Mouse (Mus musculus): ENCODE data around the gene Ak6. TPM values are rescaled to one million over a fixed set of nuclear protein-coding genes. Genes with fewer than 3 reads are reported as not detected.

The Ak6 gene
- polyA plus RNA-seq, 1 experiment = 93.3 TPM

DNA sequence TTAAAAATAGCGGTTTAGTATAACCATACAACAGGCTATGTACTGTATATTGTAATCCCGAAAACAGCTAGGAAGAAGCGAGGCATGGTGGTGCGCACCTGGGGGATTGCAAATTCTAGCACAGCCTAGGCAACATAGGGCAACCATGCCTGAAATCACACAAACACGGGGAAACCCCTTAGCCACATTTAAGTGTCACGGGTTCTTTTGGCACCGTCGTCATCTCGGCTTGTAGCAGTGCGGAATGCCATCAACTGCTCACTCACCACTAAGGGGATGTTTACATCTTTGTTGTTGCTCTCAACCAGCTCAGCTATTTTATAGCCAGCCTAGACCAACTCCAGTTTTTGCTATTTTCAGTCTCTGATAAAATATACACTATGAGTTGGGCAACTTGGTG lies 48.1 kb downstream of the Ak6 start:
- Histone ChIP-seq H3K4me3 (ENCODE audit: insufficient read depth, low read length) (no peak overlapping the region), H3K27ac (ENCODE audit: insufficient read depth, low read depth, low read length) (no peak overlapping the region), H3K4me1 (ENCODE audit: control insufficient read depth, insufficient read depth, low read length) (peaks cover 9% of the 10 kb centered on the region)
- TF ChIP-seq CTCF (IDR thresholded peaks at IDR 0.05; ENCODE audit: low read depth, low read length) (no peak), POLR2A (IDR thresholded peaks at IDR 0.05; ENCODE audit: borderline replicate concordance, low read depth, low read length) (no peak)

DNA sequence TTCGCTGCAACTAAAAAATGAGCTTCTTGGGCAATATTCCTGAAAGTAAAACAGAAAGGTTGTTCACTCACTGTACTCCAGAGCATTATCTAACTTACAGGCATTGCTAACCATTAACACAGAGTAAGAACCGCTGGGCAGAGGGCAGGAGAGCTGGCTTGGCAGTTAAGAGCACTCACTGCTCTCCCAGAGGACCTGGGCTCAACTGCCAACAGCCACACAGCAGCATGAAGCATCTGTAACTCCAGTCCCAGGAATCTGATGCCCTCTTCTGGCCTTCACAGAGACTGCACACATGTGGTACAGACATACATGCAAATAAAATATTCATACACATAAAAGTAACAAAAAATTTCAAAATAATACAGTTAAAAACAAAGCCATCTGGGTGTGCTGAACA lies 52.7 kb downstream of the Ak6 start:
- no peak for TF ChIP-seq POLR2A (IDR thresholded peaks at IDR 0.05; ENCODE audit: borderline replicate concordance, low read depth, low read length)
- 0 out of 2 replicates have a peak, but pooled peaks have one; percentile 17 for TF ChIP-seq CTCF (IDR thresholded peaks at IDR 0.05; ENCODE audit: low read depth, low read length)
- Histone ChIP-seq H3K4me3 (ENCODE audit: insufficient read depth, low read length) (no peak overlapping the region), H3K4me1 (ENCODE audit: control insufficient read depth, insufficient read depth, low read length) (no peaks in the 10 kb centered on the region), H3K27ac (ENCODE audit: insufficient read depth, low read depth, low read length) (no peak overlapping the region)

DNA sequence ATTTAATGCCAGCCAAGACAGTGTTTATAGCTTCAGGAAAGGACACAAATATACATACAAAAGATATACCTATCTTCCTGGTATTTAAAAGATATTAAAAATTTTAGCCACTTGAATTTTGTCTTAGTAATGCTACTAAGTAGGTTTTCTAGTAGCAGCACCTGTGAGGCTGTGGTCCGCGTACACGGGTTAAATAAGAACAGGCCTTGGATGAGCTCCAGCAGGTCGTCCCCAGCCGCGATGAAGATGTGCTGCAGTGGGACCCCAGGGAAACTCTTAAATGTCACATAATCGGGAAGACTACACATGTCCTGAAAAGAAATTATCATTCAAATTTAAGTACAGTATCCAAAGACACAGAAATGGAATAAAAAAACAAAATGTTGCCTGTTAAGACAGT lies 55.4 kb downstream of the Ak6 start:
- H3K4me1 ChIP-seq (ENCODE audit: control insufficient read depth, insufficient read depth, low read length) = no peaks in the 10 kb centered on the region
- H3K4me3 ChIP-seq (ENCODE audit: insufficient read depth, low read length) = no peak overlapping the region
- no peak overlapping the region for H3K27ac ChIP-seq (ENCODE audit: insufficient read depth, low read depth, low read length)
- TF ChIP-seq POLR2A (IDR thresholded peaks at IDR 0.05; ENCODE audit: borderline replicate concordance, low read depth, low read length) (no peak), CTCF (IDR thresholded peaks at IDR 0.05; ENCODE audit: low read depth, low read length) (no peak)

DNA sequence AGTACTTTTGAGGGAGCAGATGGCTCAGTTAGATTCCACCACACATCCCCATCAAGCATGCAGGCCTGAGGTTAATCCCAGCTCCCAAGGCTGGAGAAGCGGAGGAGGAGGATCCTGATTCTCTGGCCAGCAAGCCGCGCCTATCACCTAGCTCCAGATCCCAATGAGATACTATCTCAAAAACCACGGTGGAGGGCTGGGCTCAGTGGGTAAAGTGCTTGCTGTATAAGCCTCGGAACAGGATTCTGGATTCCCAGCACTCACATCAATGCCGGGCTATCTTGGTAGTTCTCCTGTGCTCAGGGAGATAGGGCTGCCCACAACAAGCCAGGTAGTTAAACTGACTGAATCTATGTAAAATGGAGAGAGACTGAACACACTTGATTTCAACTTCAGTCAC lies 64.7 kb downstream of the Ak6 start:
- Histone ChIP-seq H3K27ac (ENCODE audit: insufficient read depth, low read depth, low read length) (no peak overlapping the region), H3K4me1 (ENCODE audit: control insufficient read depth, insufficient read depth, low read length) (peaks cover 5% of the 10 kb centered on the region), H3K4me3 (ENCODE audit: insufficient read depth, low read length) (no peak overlapping the region)
- no peak for TF ChIP-seq CTCF (IDR thresholded peaks at IDR 0.05; ENCODE audit: low read depth, low read length)
- TF ChIP-seq POLR2A (IDR thresholded peaks at IDR 0.05; ENCODE audit: borderline replicate concordance, low read depth, low read length) = no peak

Other genes starting within 250 kb of the Ak6 start
- gene Naip1, start 198.1 kb upstream of the Ak6 start, polyA plus RNA-seq (2012; ENCODE audit: insufficient read depth, insufficient read length, missing spikeins) = 0.25 and 0.27 TPM in 2 replicates
- 17.7 and 23.6 TPM in 2 replicates for gene Gtf2h2, start 158.4 kb upstream of the Ak6 start, polyA plus RNA-seq (2012; ENCODE audit: insufficient read depth, insufficient read length, missing spikeins)
- gene Ocln, start 98.3 kb upstream of the Ak6 start, polyA plus RNA-seq (2012; ENCODE audit: insufficient read depth, insufficient read length, missing spikeins) = 0.44 and 0.50 TPM in 2 replicates
- 0.47 TPM in 1 of 2 replicates, not detected in the other for gene Marveld2, start 34.0 kb upstream of the Ak6 start, polyA plus RNA-seq (2012; ENCODE audit: insufficient read depth, insufficient read length, missing spikeins)
- 17.5 and 18.6 TPM in 2 replicates for gene Rad17, start 72 bp downstream of the Ak6 start, polyA plus RNA-seq (2012; ENCODE audit: insufficient read depth, insufficient read length, missing spikeins)
- gene Taf9, start 600 bp downstream of the Ak6 start, polyA plus RNA-seq (2012; ENCODE audit: insufficient read depth, insufficient read length, missing spikeins) = 2.1 and 3.5 TPM in 2 replicates
- 7.6 and 9.3 TPM in 2 replicates for gene Ccdc125, start 18.7 kb downstream of the Ak6 start, polyA plus RNA-seq (2012; ENCODE audit: insufficient read depth, insufficient read length, missing spikeins)
- gene Cdk7, start 80.0 kb downstream of the Ak6 start, polyA plus RNA-seq (2012; ENCODE audit: insufficient read depth, insufficient read length, missing spikeins) = 27.1 and 29.5 TPM in 2 replicates
- gene Mrps36, start 93.7 kb downstream of the Ak6 start, polyA plus RNA-seq (2012; ENCODE audit: insufficient read depth, insufficient read length, missing spikeins) = 68.4 and 89.2 TPM in 2 replicates
- gene Cenph, start 124.9 kb downstream of the Ak6 start, polyA plus RNA-seq (2012; ENCODE audit: insufficient read depth, insufficient read length, missing spikeins) = 13.5 and 14.2 TPM in 2 replicates
- 35.0 and 42.5 TPM in 2 replicates for gene Ccnb1, start 135.6 kb downstream of the Ak6 start, polyA plus RNA-seq (2012; ENCODE audit: insufficient read depth, insufficient read length, missing spikeins)
- gene Slc30a5, start 182.4 kb downstream of the Ak6 start, polyA plus RNA-seq (2012; ENCODE audit: insufficient read depth, insufficient read length, missing spikeins) = 47.3 and 53.8 TPM in 2 replicates